ENCODE assay signal across 15 mouse cellular contexts in genomic region chr10:68003651-68004422, GRCm38 (mm10). TPM values are rescaled to one million over a fixed set of nuclear protein-coding genes. Genes with fewer than 3 reads are reported as not detected.
A peak's percentile ranks its signal among the peaks of the same experiment; 100 is the strongest.
DNase-seq lines count a peak whose midpoint lies in the region; ATAC-seq and TF ChIP-seq lines count a peak whose summit lies in the region.
"Had no signal": no experiment of that assay in that cellular context is flagged by ENCODE, and none has a peak within 500 bp of the region (broad histone marks: within the 10 kb centered on the region; RNA-seq: fewer than 3 reads in every experiment).

No protein-coding gene starts in this region.

- no peak for ATAC-seq in kidney, embryonic 15.5 days (replicated peaks; ENCODE audit: low FRiP score)
- ATAC-seq in embryonic facial prominence, embryonic 15.5 days (ENCODE audit: insufficient number of reproducible peaks, low FRiP score, low TSS enrichment, low read depth) = no peak
- ATAC-seq in limb, embryonic 14.5 days (ENCODE audit: low FRiP score, low read depth) = peak; percentile 62; the same call in 1 of the 2 replicates
- ATAC-seq: liver, postnatal 0 days had no signal

- no peak overlapping the region for H3K4me3 ChIP-seq in kidney, embryonic 15.5 days (replicated peaks)
- H3K4me3 ChIP-seq in embryonic facial prominence, embryonic 15.5 days (replicated peaks) = no peak overlapping the region
- no peak overlapping the region for H3K4me3 ChIP-seq in limb, embryonic 14.5 days (replicated peaks; ENCODE audit: low read length)
- H3K4me3 ChIP-seq: erythroblast, embryonic 14.5 days; midbrain, embryonic 12.5 days had no signal

- no peaks in the 10 kb centered on the region for H3K27me3 ChIP-seq in kidney, embryonic 15.5 days
- H3K27me3 ChIP-seq in embryonic facial prominence, embryonic 15.5 days = no peaks in the 10 kb centered on the region
- H3K27me3 ChIP-seq in limb, embryonic 14.5 days (ENCODE audit: control insufficient read depth, insufficient read depth, low read length) = no peaks in the 10 kb centered on the region
- H3K27me3 ChIP-seq: midbrain, embryonic 12.5 days had no signal

- peaks cover 4% of the 10 kb centered on the region for H3K4me1 ChIP-seq in kidney, embryonic 15.5 days
- peaks cover 30% of the 10 kb centered on the region for H3K4me1 ChIP-seq in embryonic facial prominence, embryonic 15.5 days
- peaks cover 8% of the 10 kb centered on the region for H3K4me1 ChIP-seq in limb, embryonic 14.5 days (ENCODE audit: control insufficient read depth, insufficient read depth, low read length)
- H3K4me1 ChIP-seq: midbrain, embryonic 12.5 days had no signal

- H3K4me2 ChIP-seq in kidney, embryonic 15.5 days = peak overlapping the region; percentile 27
- peak overlapping the region; percentile 17; the same call in 1 of the 2 replicates for H3K4me2 ChIP-seq in embryonic facial prominence, embryonic 15.5 days (replicated peaks)
- peak overlapping the region; percentile 27; the same call in 1 of the 2 replicates for H3K4me2 ChIP-seq in limb, embryonic 14.5 days (replicated peaks; ENCODE audit: low read depth, low read length, severe bottlenecking)
- H3K4me2 ChIP-seq: midbrain, embryonic 12.5 days had no signal

- TF ChIP-seq POLR2A in limb, embryonic 14.5 days (IDR thresholded peaks at IDR 0.05; ENCODE audit: borderline replicate concordance, extremely low read depth, insufficient read depth, insufficient read length) = no peak

- no peaks in the 10 kb centered on the region for H3K9me3 ChIP-seq in kidney, embryonic 15.5 days (replicated peaks)
- no peaks in the 10 kb centered on the region for H3K9me3 ChIP-seq in embryonic facial prominence, embryonic 15.5 days (replicated peaks)
- no peaks in the 10 kb centered on the region for H3K9me3 ChIP-seq in limb, embryonic 14.5 days (ENCODE audit: control insufficient read depth, low read length)
- H3K9me3 ChIP-seq: midbrain, embryonic 12.5 days had no signal

- H3K9ac ChIP-seq in kidney, embryonic 15.5 days = no peak overlapping the region
- no peak overlapping the region for H3K9ac ChIP-seq in embryonic facial prominence, embryonic 15.5 days
- H3K9ac ChIP-seq in limb, embryonic 14.5 days (ENCODE audit: low read depth, low read length, severe bottlenecking) = no peak overlapping the region
- H3K9ac ChIP-seq: liver, postnatal 0 days; midbrain, embryonic 12.5 days had no signal

- peak; percentile 9 for DNase-seq in embryo, embryonic 10.5 days (ENCODE audit: low spot score)
- DNase-seq in embryo, embryonic 11 days = no peak
- no peak for DNase-seq in kidney, adult 11 months
- DNase-seq in limb, embryonic 14.5 days (ENCODE audit: low spot score) = peak; percentile 77
- DNase-seq in T-cell, adult 2 months (ENCODE audit: low spot score) = no peak
- no peak for DNase-seq in right cerebral cortex, postnatal 25 days
- DNase-seq: adrenal gland, postnatal 14 days; cerebellum, postnatal 36 days; heart, postnatal 36 days; kidney, adult 18-20 months; liver, postnatal 0 days had no signal

- H3K27ac ChIP-seq in kidney, embryonic 15.5 days = no peak overlapping the region
- H3K27ac ChIP-seq in embryonic facial prominence, embryonic 15.5 days (replicated peaks) = peak overlapping the region; percentile 73
- 0 out of 2 replicates have a peak overlapping the region, but pooled peaks have one; percentile 35 for H3K27ac ChIP-seq in limb, embryonic 14.5 days (replicated peaks; ENCODE audit: low read depth, low read length)
- H3K27ac ChIP-seq: midbrain, embryonic 12.5 days had no signal

- whole genome bisulfite sequencing in kidney, embryonic 15.5 days = 57% methylated on average over 18 of the region's 18 CpGs
- WGBS in embryonic facial prominence, embryonic 15.5 days = 47% methylated on average over 18 of the region's 18 CpGs
- 44% methylated on average over 18 of the region's 18 CpGs for WGBS in limb, embryonic 14.5 days

- peaks cover 8% of the 10 kb centered on the region for H3K36me3 ChIP-seq in kidney, embryonic 15.5 days
- no peaks in the 10 kb centered on the region for H3K36me3 ChIP-seq in embryonic facial prominence, embryonic 15.5 days
- H3K36me3 ChIP-seq in limb, embryonic 14.5 days (ENCODE audit: control insufficient read depth, insufficient read depth, low read length) = no peaks in the 10 kb centered on the region

RNA-seq across cellular contexts. Expression of gene Rtkn2, which starts 24.5 kb away (rescaled TPM):
- 9.3 and 11.5 TPM in 2 replicates for polyA plus RNA-seq in kidney, embryonic 15.5 days (2015; fragmentation: Nextera tagmentation; extraction: Ambion mirVana)
- polyA plus RNA-seq in embryonic facial prominence, embryonic 15.5 days (2015; fragmentation: Nextera tagmentation; extraction: Ambion mirVana) = 6.7 and 7.9 TPM in 2 replicates
- polyA plus RNA-seq in limb, embryonic 14.5 days (2012; rRNA removed) = 2.7 and 2.9 TPM in 2 replicates
- polyA plus RNA-seq in limb, embryonic 14.5 days (2014; fragmentation: Nextera tagmentation; extraction: Ambion mirVana) = 5.7 and 7.8 TPM in 2 replicates
- polyA plus RNA-seq: erythroblast, embryonic 14.5 days had no signal

Comparison
In these comparisons a context has a peak if more than half of its experiments do, and no peak if none do; other contexts are left out.
1. DNase-seq: peak in embryo, embryonic 10.5 days (single experiment) and limb, embryonic 14.5 days (single experiment); none in embryo, embryonic 11 days (single experiment), kidney, adult 11 months (single experiment), T-cell, adult 2 months (single experiment) and right cerebral cortex, postnatal 25 days (single experiment).
2. Peak in every context shown above with its lines, with median percentiles within 50 percentile points of each other: H3K4me2 ChIP-seq.